Mouse (Mus musculus) lung, postnatal 25 days (tissue): ENCODE data around the gene Cby1.

Experiments
- DNase-seq: peaks from one replicate; pipeline ENCODE4 v3.0.0; 2022; ENCODE audit warnings: low spot score

The Cby1 gene

GRCm38 (mm10) chr15:79706603-79707214 is 47.7 kb downstream of the Cby1 start:
- no peak for DNase-seq

GRCm38 (mm10) chr15:79708229-79708822 is 49.3 kb downstream of the Cby1 start:
- no peak for DNase-seq

DNA sequence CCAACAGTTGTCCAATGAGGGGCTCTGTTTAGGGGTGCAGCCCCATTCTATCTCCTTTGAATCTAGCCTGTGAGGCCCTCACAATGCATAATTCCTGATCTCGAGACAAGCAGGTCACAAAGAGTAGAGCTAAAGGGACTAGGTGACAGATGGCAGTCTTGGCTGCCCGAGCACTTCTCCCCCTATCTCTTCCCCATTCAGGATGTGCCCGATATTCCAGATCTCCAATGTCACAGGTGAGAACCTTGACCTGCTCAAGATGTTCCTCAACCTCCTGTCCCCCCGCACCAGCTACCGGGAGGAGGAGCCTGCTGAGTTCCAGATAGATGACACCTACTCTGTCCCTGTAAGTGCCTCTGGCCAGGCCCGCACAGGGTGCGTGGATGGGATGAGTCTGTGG is 56.6 kb downstream of the Cby1 start:
- no peak for DNase-seq

DNA sequence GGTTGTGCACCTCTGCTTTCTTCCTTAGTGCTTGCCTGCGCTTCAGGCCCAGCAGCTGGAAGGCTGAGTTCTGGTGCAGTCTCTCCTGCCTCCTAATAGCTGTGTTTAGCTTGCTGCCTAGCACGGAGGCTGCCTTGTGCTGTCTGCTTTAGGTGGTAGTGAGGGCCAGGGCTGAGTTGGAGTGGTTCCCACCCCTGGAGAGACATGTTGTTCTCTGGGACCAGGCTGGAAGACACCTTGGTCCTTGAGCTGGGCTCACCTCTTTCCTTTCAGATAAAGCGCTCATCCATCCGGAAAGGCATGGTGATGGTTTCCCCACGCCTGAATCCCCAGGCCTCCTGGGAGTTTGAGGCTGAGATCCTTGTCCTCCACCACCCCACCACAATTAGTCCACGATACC is 57.7 kb downstream of the Cby1 start:
- DNase-seq, result no peak
